Comparison of ENCODE assay signal across 8 mouse cellular contexts in genomic region chr5:119680329-119681010, GRCm38 (mm10). TPM values are rescaled to one million over a fixed set of nuclear protein-coding genes. Genes with fewer than 3 reads are reported as not detected.
DNase-seq lines count a peak whose midpoint lies in the region; ATAC-seq lines count a peak whose summit lies in the region.

No protein-coding gene starts in this region.

- H3K9me3 ChIP-seq in megakaryocyte, embryonic 14.5 days = no peaks in the 10 kb centered on the region; the same call in 1 of the 2 replicates
- no peaks in the 10 kb centered on the region for H3K9me3 ChIP-seq in intestine, embryonic 15.5 days
- no peaks in the 10 kb centered on the region for H3K9me3 ChIP-seq in neural tube, embryonic 15.5 days (replicated peaks)

- H3K4me3 ChIP-seq in megakaryocyte, embryonic 14.5 days (replicated peaks) = peak overlapping the region; percentile 56
- peak overlapping the region; percentile 20 for H3K4me3 ChIP-seq in intestine, embryonic 15.5 days (replicated peaks)
- peak overlapping the region; percentile 5 for H3K4me3 ChIP-seq in neural tube, embryonic 15.5 days (replicated peaks)

- no peaks in the 10 kb centered on the region for H3K36me3 ChIP-seq in megakaryocyte, embryonic 14.5 days (replicated peaks; ENCODE audit: low read length)
- H3K36me3 ChIP-seq in intestine, embryonic 15.5 days = peaks cover 10% of the 10 kb centered on the region
- no peaks in the 10 kb centered on the region for H3K36me3 ChIP-seq in neural tube, embryonic 15.5 days

- no peak for ATAC-seq in megakaryocyte, adult 5-6 weeks (ENCODE audit: poor library complexity, severe bottlenecking)
- ATAC-seq in intestine, embryonic 15.5 days = peak; percentile 38
- ATAC-seq in neural tube, embryonic 15.5 days (ENCODE audit: low FRiP score) = no peak

- peak overlapping the region; percentile 44 for H3K4me2 ChIP-seq in intestine, embryonic 15.5 days (replicated peaks)
- H3K4me2 ChIP-seq in neural tube, embryonic 15.5 days = peak overlapping the region; percentile 7; the same call in 1 of the 2 replicates

- WGBS in intestine, embryonic 15.5 days = 31% methylated on average over 62 of the region's 62 CpGs
- 5% methylated on average over 61 of the region's 62 CpGs for WGBS in neural tube, embryonic 15.5 days

- H3K27me3 ChIP-seq in megakaryocyte, embryonic 14.5 days (replicated peaks) = peaks cover 86% of the 10 kb centered on the region
- peaks cover 15% of the 10 kb centered on the region; the same call in 1 of the 2 replicates for H3K27me3 ChIP-seq in intestine, embryonic 15.5 days (replicated peaks)
- peaks cover 96% of the 10 kb centered on the region for H3K27me3 ChIP-seq in neural tube, embryonic 15.5 days (replicated peaks)

- H3K27ac ChIP-seq in intestine, embryonic 15.5 days = peak overlapping the region; percentile 14; the same call in 1 of the 2 replicates
- no peak overlapping the region for H3K27ac ChIP-seq in neural tube, embryonic 15.5 days (replicated peaks)

- peaks cover 15% of the 10 kb centered on the region for H3K4me1 ChIP-seq in megakaryocyte, embryonic 14.5 days
- H3K4me1 ChIP-seq in intestine, embryonic 15.5 days (replicated peaks) = peaks cover 20% of the 10 kb centered on the region
- peaks cover 6% of the 10 kb centered on the region for H3K4me1 ChIP-seq in neural tube, embryonic 15.5 days

- intact Hi-C loops in left cerebral cortex, postnatal 14 days (cut with DNase I) = loop anchor here (10.0 kb wide), 1 partner anchor 124 kb away; no protein-coding TSS in a partner anchor

- peak; percentile 53 for DNase-seq in embryo, embryonic 10 days (ENCODE audit: low spot score)
- no peak for DNase-seq in embryo, embryonic 11 days
- no peak for DNase-seq in cerebellum, adult 9-11 months
- DNase-seq in left cerebral cortex, postnatal 14 days (ENCODE audit: low spot score in 2 of 2) = no peak

- H3K9ac ChIP-seq in intestine, embryonic 15.5 days = peak overlapping the region; percentile 18; the same call in 1 of the 2 replicates
- no peak overlapping the region for H3K9ac ChIP-seq in neural tube, embryonic 15.5 days (replicated peaks)

RNA-seq across cellular contexts. Expression of gene Tbx3, which starts 10.0 kb away (rescaled TPM):
- 0.45 TPM in 1 of 2 replicates, not detected in the other for polyA plus RNA-seq in megakaryocyte, embryonic 14.5 days (2012; ENCODE audit: insufficient read depth, low replicate concordance)
- not detected in 2 replicates for total RNA-seq in megakaryocyte, adult 5-6 weeks (2015)
- not detected in 2 replicates for total RNA-seq in megakaryocyte, adult 5-6 weeks (2017)
- 38.6 and 44.9 TPM in 2 replicates for polyA plus RNA-seq in intestine, embryonic 15.5 days (2015; fragmentation: Nextera tagmentation; extraction: Ambion mirVana)
- polyA plus RNA-seq in neural tube, embryonic 15.5 days (2015; fragmentation: Nextera tagmentation; extraction: Ambion mirVana) = 4.1 and 8.4 TPM in 2 replicates
- total RNA-seq in left cerebral cortex, postnatal 14 days (2021) = 1 to 10 TPM; 3.6 to 5.0 TPM

Comparison
In these comparisons a context has a peak if more than half of its experiments do, and no peak if none do; other contexts are left out.
1. H3K4me3 ChIP-seq: peak in every context shown above with its lines; median percentile 56 in megakaryocyte, embryonic 14.5 days; 20 in intestine, embryonic 15.5 days; 5 in neural tube, embryonic 15.5 days.